Mouse (Mus musculus) cerebellum, adult 11-12 months (tissue): Measurements from ENCODE around the gene Bicra.
A peak's percentile ranks its signal among the peaks of the same experiment; 100 is the strongest.

Experiments
- DNase-seq: peaks from one replicate; pipeline ENCODE4 v3.0.0; 2022

The Bicra gene

GRCm38 (mm10) chr7:16046481-16047337, 1.0 kb downstream of the Bicra start:
- peak; percentile 87 for DNase-seq

- no peak for DNase-seq
Observed at GRCm38 (mm10) chr7:16046101-16046480, 1.6 kb downstream of the Bicra start.

- DNase-seq: peak; percentile 38
Observed at GRCm38 (mm10) chr7:16045538-16045937, 2.2 kb downstream of the Bicra start.

GRCm38 (mm10) chr7:16044531-16044930, 3.2 kb downstream of the Bicra start:
- no peak for DNase-seq

GRCm38 (mm10) chr7:16043861-16044435, 3.8 kb downstream of the Bicra start:
- DNase-seq: no peak

- DNase-seq: no peak
Observed at GRCm38 (mm10) chr7:16042850-16043775, 4.6 kb downstream of the Bicra start.

GRCm38 (mm10) chr7:16041208-16041607, 6.5 kb downstream of the Bicra start:
- peak; percentile 67 for DNase-seq

GRCm38 (mm10) chr7:16039363-16039762, 8.4 kb downstream of the Bicra start:
- no peak for DNase-seq

GRCm38 (mm10) chr7:16036972-16037371, 10.7 kb downstream of the Bicra start:
- DNase-seq: no peak

- no peak for DNase-seq
Observed at GRCm38 (mm10) chr7:16033580-16034461, 13.9 kb downstream of the Bicra start.

- DNase-seq: no peak
Observed at GRCm38 (mm10) chr7:16033059-16033458, 14.7 kb downstream of the Bicra start.

- DNase-seq: no peak
Observed at GRCm38 (mm10) chr7:16031072-16031471, 16.6 kb downstream of the Bicra start.

- DNase-seq: peak; percentile 29
Observed at GRCm38 (mm10) chr7:16028102-16028927, 19.4 kb downstream of the Bicra start.

- DNase-seq: no peak
Observed at GRCm38 (mm10) chr7:16024603-16025222, 23.0 kb downstream of the Bicra start.

GRCm38 (mm10) chr7:16019256-16020094, 28.2 kb downstream of the Bicra start:
- no peak for DNase-seq

- DNase-seq: no peak
Observed at GRCm38 (mm10) chr7:16018016-16018810, 29.5 kb downstream of the Bicra start.

- no peak for DNase-seq
Observed at GRCm38 (mm10) chr7:16015384-16015783, 32.3 kb downstream of the Bicra start.

- peak; percentile 65 for DNase-seq
Observed at GRCm38 (mm10) chr7:16014521-16015175, 33.1 kb downstream of the Bicra start.
